Mouse (Mus musculus): ENCODE measurements around the gene Kifc5b.

GRCm38 (mm10) chr17:26981050-26981449 lies 64.2 kb downstream of the Kifc5b start:
- TF ChIP-seq CTCF (IDR thresholded peaks at IDR 0.05; ENCODE audit: extremely low read depth, insufficient read length, insufficient replicate concordance, low read depth, low read length) (no peak), POLR2A (IDR thresholded peaks at IDR 0.05; ENCODE audit: low read depth, low read length) (no peak)

Data from small intestine, adult 2 months (tissue).